Mouse (Mus musculus): ENCODE measurements around the gene Sdhb. TPM values are rescaled to one million over a fixed set of nuclear protein-coding genes. Genes with fewer than 3 reads are reported as not detected.

The Sdhb gene
- total and polyA plus RNA-seq, 2 experiments from 2014 or later: 194 to 529 TPM

GRCm38 (mm10) chr4:140950574-140950973, 10.4 kb upstream of the Sdhb start:
- no peaks in the 10 kb centered on the region for H3K9me3 ChIP-seq (ENCODE audit: low read length)
- 70% methylated on average over 3 of the region's 3 CpGs for WGBS
- H3K4me3 ChIP-seq (ENCODE audit: low read depth, low read length): no peak overlapping the region
- ATAC-seq (ENCODE audit: low FRiP score): no peak
- TF ChIP-seq CTCF (IDR thresholded peaks at IDR 0.05): no peak
- no peak overlapping the region for H3K9ac ChIP-seq (replicated peaks; ENCODE audit: low read length, poor library complexity, severe bottlenecking)
- H3K4me1 ChIP-seq (ENCODE audit: insufficient read depth, low read length): no peaks in the 10 kb centered on the region
- no peaks in the 10 kb centered on the region for H3K27me3 ChIP-seq (ENCODE audit: insufficient read depth, low read length)
- no peaks in the 10 kb centered on the region for H3K36me3 ChIP-seq (ENCODE audit: insufficient read depth, low read length)
- no peak overlapping the region for H3K4me2 ChIP-seq (ENCODE audit: low read depth, low read length, poor library complexity, severe bottlenecking)
- DNase-seq (ENCODE audit: low spot score): no peak
- H3K27ac ChIP-seq (ENCODE audit: low read depth, low read length): no peak overlapping the region

- Histone ChIP-seq H3K27ac (ENCODE audit: low read depth, low read length) (no peak overlapping the region), H3K9ac (replicated peaks; ENCODE audit: low read length, poor library complexity, severe bottlenecking) (no peak overlapping the region), H3K36me3 (ENCODE audit: insufficient read depth, low read length) (no peaks in the 10 kb centered on the region), H3K27me3 (ENCODE audit: insufficient read depth, low read length) (no peaks in the 10 kb centered on the region), H3K4me3 (ENCODE audit: low read depth, low read length) (no peak overlapping the region), H3K4me2 (ENCODE audit: low read depth, low read length, poor library complexity, severe bottlenecking) (no peak overlapping the region), H3K4me1 (ENCODE audit: insufficient read depth, low read length) (no peaks in the 10 kb centered on the region), H3K9me3 (ENCODE audit: low read length) (no peaks in the 10 kb centered on the region)
- no peak for TF ChIP-seq CTCF (IDR thresholded peaks at IDR 0.05)
- 89% methylated on average over 18 of the region's 18 CpGs for WGBS
- DNase-seq (ENCODE audit: low spot score) (no peak), ATAC-seq (ENCODE audit: low FRiP score) (no peak)
Observed at GRCm38 (mm10) chr4:140951861-140952641, 9.0 kb upstream of the Sdhb start.

- Histone ChIP-seq H3K4me3 (ENCODE audit: low read depth, low read length) (peak overlapping the region; percentile 40), H3K9me3 (ENCODE audit: low read length) (no peaks in the 10 kb centered on the region), H3K27me3 (ENCODE audit: insufficient read depth, low read length) (no peaks in the 10 kb centered on the region), H3K9ac (replicated peaks; ENCODE audit: low read length, poor library complexity, severe bottlenecking) (peak overlapping the region; percentile 51; the same call in 1 of the 2 replicates), H3K4me1 (ENCODE audit: insufficient read depth, low read length) (peaks cover 3% of the 10 kb centered on the region; the same call in 1 of the 2 replicates), H3K36me3 (ENCODE audit: insufficient read depth, low read length) (no peaks in the 10 kb centered on the region), H3K4me2 (ENCODE audit: low read depth, low read length, poor library complexity, severe bottlenecking) (peak overlapping the region; percentile 75), H3K27ac (ENCODE audit: low read depth, low read length) (peak overlapping the region; percentile 33; the same call in 1 of the 2 replicates)
- WGBS: 3% methylated on average over 17 of the region's 17 CpGs
- DNase-seq (ENCODE audit: low spot score) (peak; percentile 45), ATAC-seq (ENCODE audit: low FRiP score) (no peak)
- TF ChIP-seq CTCF (IDR thresholded peaks at IDR 0.05): 0 out of 2 replicates have a peak, but pooled peaks have one; percentile 9
Observed at GRCm38 (mm10) chr4:140957131-140957702, 3.8 kb upstream of the Sdhb start.

GRCm38 (mm10) chr4:140957725-140958124, 3.3 kb upstream of the Sdhb start:
- 2% methylated on average over 13 of the region's 13 CpGs for WGBS
- peak overlapping the region; percentile 51; the same call in 1 of the 2 replicates for H3K9ac ChIP-seq (replicated peaks; ENCODE audit: low read length, poor library complexity, severe bottlenecking)
- no peaks in the 10 kb centered on the region for H3K36me3 ChIP-seq (ENCODE audit: insufficient read depth, low read length)
- H3K27me3 ChIP-seq (ENCODE audit: insufficient read depth, low read length): no peaks in the 10 kb centered on the region
- ATAC-seq (ENCODE audit: low FRiP score) (peak; percentile 36), DNase-seq (ENCODE audit: low spot score) (peak; percentile 87)
- TF ChIP-seq CTCF (IDR thresholded peaks at IDR 0.05): peak; percentile 96
- peak overlapping the region; percentile 33; the same call in 1 of the 2 replicates for H3K27ac ChIP-seq (ENCODE audit: low read depth, low read length)
- peaks cover 7% of the 10 kb centered on the region; the same call in 1 of the 2 replicates for H3K4me1 ChIP-seq (ENCODE audit: insufficient read depth, low read length)
- peak overlapping the region; percentile 40 for H3K4me3 ChIP-seq (ENCODE audit: low read depth, low read length)
- no peaks in the 10 kb centered on the region for H3K9me3 ChIP-seq (ENCODE audit: low read length)
- peak overlapping the region; percentile 75 for H3K4me2 ChIP-seq (ENCODE audit: low read depth, low read length, poor library complexity, severe bottlenecking)

GRCm38 (mm10) chr4:140958319-140958718, 2.7 kb upstream of the Sdhb start:
- Histone ChIP-seq H3K4me2 (ENCODE audit: low read depth, low read length, poor library complexity, severe bottlenecking) (no peak overlapping the region), H3K36me3 (ENCODE audit: insufficient read depth, low read length) (no peaks in the 10 kb centered on the region), H3K9ac (replicated peaks; ENCODE audit: low read length, poor library complexity, severe bottlenecking) (no peak overlapping the region), H3K9me3 (ENCODE audit: low read length) (no peaks in the 10 kb centered on the region), H3K27ac (ENCODE audit: low read depth, low read length) (no peak overlapping the region), H3K27me3 (ENCODE audit: insufficient read depth, low read length) (no peaks in the 10 kb centered on the region), H3K4me3 (ENCODE audit: low read depth, low read length) (no peak overlapping the region), H3K4me1 (ENCODE audit: insufficient read depth, low read length) (peaks cover 13% of the 10 kb centered on the region; the same call in 1 of the 2 replicates)
- no peak for ATAC-seq (ENCODE audit: low FRiP score)
- no peak for TF ChIP-seq CTCF (IDR thresholded peaks at IDR 0.05)
- 64% methylated on average over 6 of the region's 6 CpGs for WGBS
- DNase-seq (ENCODE audit: low spot score): no peak

Data from midbrain, postnatal 0 days (tissue).